Mouse (Mus musculus): ENCODE results near the gene Itih1. TPM values are rescaled to one million over a fixed set of nuclear protein-coding genes. Genes with fewer than 3 reads are reported as not detected.

Gene Itih1
- total and polyA plus RNA-seq, 3 experiments = 0.37 to 2.2 TPM; not detected in 1

DNA sequence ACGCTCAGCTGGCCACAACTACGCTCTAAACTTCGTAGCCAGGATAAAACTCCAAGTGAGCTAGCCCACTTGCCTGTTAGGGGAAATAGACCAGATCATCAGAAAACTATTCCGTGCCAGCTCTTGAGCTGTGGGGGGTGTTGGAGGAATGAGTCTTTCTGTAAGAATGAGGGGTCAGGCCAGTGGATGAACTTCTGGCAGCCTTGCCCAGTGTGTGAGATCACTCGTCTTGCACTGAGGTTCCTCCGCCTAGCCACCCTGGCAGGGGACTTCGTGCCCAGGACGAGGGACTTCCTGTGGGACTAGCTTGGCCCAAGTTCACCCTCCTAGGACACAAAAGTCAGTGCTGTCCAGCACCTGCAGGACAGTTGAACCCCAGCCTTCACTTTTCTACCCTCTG lies 38.8 kb downstream of the Itih1 start:
- DNase-seq = no peak

GRCm38 (mm10) chr14:30903036-30903435 lies 40.1 kb downstream of the Itih1 start:
- DNase-seq = no peak

- DNase-seq = no peak
These were observed 40.5 kb downstream of the Itih1 start for GRCm38 (mm10) chr14:30902628-30903027.

- DNase-seq = no peak
These were observed 43.1 kb downstream of the Itih1 start for GRCm38 (mm10) chr14:30899972-30900371.

GRCm38 (mm10) chr14:30888271-30888732 lies 54.8 kb downstream of the Itih1 start:
- DNase-seq = peak; percentile 81

DNA sequence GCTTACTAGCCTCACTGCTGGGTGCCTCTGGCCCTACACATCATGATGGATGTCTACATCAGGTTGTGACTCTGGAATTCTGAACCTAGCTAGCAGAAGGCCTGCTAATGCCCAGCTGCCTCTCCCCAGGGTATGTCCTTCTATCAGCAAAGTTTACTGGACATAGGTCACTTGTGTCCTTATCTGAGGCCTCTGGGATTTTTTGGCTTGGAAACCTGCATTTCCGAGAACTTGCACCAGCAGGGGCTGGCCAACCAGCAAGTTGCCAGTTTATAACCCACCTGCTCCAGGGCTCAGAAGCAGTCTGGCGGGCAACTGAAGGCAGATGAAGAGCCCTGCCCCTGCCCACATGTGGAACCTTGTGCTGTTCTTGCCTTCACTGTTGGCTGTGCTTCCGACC lies 56.9 kb downstream of the Itih1 start, which contains the start of gene Itih4:
Gene Itih4 (plus strand): TSS at position 273 of the 400 bp plus-strand sequence.
- no peak for DNase-seq

GRCm38 (mm10) chr14:30885298-30885697 lies 57.8 kb downstream of the Itih1 start:
- DNase-seq = no peak

DNA sequence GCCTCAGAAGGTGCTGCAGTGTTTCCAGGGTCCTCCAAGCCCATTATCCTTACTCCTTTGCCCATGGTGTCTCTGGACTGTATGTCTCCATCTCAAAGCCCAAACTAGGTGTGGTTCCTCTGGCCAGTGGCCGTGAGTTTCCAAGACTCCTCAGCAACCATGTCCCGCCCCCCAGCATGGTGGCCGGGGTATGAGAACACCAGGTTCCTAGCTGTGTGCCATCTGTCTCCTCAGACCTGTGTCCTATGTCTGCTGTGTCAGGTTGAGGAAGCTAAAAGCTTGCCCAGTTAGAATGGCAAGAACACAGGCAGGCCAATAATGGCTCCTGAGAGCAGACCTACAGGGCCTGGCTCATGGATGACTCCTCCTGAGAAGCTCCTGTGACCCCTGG lies 61.4 kb downstream of the Itih1 start:
- no peak for DNase-seq

- peak; percentile 63 for DNase-seq
These were observed 62.0 kb downstream of the Itih1 start for GRCm38 (mm10) chr14:30880811-30881717.

DNA sequence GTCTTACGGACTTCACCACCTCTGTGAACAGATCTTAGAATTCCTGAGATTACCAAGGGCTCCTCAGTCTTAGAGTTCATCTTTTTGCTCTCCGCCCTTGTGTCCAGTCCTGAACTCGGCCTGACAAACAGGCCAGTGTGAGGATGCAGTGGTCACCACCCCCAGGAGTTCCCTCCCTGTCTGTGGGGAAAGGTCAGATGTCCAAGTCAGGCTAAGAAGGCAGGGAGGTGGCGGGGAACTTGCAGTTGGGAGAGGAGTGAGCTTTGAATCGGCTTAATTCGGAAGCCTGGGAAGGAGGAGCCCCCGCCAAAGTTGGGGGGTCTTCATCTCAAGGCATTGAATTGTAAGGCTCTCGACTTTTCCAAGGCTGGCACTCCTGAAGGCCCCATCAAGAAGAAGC lies 62.8 kb downstream of the Itih1 start:
- DNase-seq = no peak

DNA sequence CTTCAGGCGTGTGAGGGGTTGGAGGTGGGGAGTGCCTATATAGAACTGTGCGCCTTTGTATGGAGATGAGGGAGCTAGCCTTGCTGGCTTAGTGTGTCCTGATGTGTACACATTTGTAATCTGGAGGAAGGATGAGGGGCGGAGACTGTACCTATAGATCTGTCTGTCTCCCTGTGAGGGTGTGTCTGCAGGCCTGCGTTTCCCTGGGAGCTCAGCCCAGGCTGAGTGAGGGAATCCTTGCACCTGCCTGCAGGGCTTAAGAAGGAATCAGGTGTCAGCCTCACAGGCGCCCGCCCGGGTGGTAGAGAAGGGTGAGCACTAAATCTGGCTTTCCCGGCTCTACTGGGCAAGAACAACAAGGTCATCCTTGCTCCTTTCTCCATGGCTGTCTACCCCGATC lies 63.3 kb downstream of the Itih1 start:
- no peak for DNase-seq

Other genes starting within 250 kb of the Itih1 start
- gene Sfmbt1, start 228.4 kb downstream of the Itih1 start, total RNA-seq (2021) = 10 to 100 TPM; 20.9 to 27.0 TPM
- gene Sfmbt1, start 228.4 kb downstream of the Itih1 start, polyA plus RNA-seq (2012; rRNA removed) = 0.66 and 0.81 TPM in 2 replicates
- gene Tmem110, start 117.7 kb downstream of the Itih1 start, total RNA-seq (2021) = 10 to 100 TPM; 16.0 to 24.6 TPM
- gene Tmem110, start 117.7 kb downstream of the Itih1 start, polyA plus RNA-seq (2012; rRNA removed) = 21.6 and 22.1 TPM in 2 replicates
- gene Mustn1, start 64.1 kb downstream of the Itih1 start, total RNA-seq (2021) = 1 to 10 TPM; 1.8 to 5.3 TPM
- 3.6 and 3.8 TPM in 2 replicates for gene Mustn1, start 64.1 kb downstream of the Itih1 start, polyA plus RNA-seq (2012; rRNA removed)
- 10 to 100 TPM in 1 of 2 experiments, 1 to 10 TPM in 1; 6.2 to 12.7 TPM for gene Itih4, start 56.8 kb downstream of the Itih1 start, total RNA-seq (2021)
- 0.64 and 0.88 TPM in 2 replicates for gene Itih4, start 56.8 kb downstream of the Itih1 start, polyA plus RNA-seq (2012; rRNA removed)
- 1 to 10 TPM in 1 of 2 experiments, under 1 TPM in 1; 0.97 to 2.5 TPM for gene Itih3, start 19.5 kb downstream of the Itih1 start, total RNA-seq (2021)
- 0.18 and 0.19 TPM in 2 replicates for gene Itih3, start 19.5 kb downstream of the Itih1 start, polyA plus RNA-seq (2012; rRNA removed)
- 10 to 100 TPM; 10.2 to 13.3 TPM for gene Nek4, start 8.1 kb upstream of the Itih1 start, total RNA-seq (2021)
- gene Nek4, start 8.1 kb upstream of the Itih1 start, polyA plus RNA-seq (2012; rRNA removed) = 5.2 and 5.5 TPM in 2 replicates
- gene Glt8d1, start 58.1 kb upstream of the Itih1 start, total RNA-seq (2021) = 10 to 100 TPM; 40.9 to 50.7 TPM
- 17.7 and 23.3 TPM in 2 replicates for gene Glt8d1, start 58.1 kb upstream of the Itih1 start, polyA plus RNA-seq (2012; rRNA removed)
- gene Spcs1, start 58.4 kb upstream of the Itih1 start, total RNA-seq (2021) = 100 to 1,000 TPM; 234 to 254 TPM
- 60.5 and 69.4 TPM in 2 replicates for gene Spcs1, start 58.4 kb upstream of the Itih1 start, polyA plus RNA-seq (2012; rRNA removed)
- gene Pbrm1, start 75.8 kb upstream of the Itih1 start, total RNA-seq (2021) = 10 to 100 TPM; 45.7 to 48.9 TPM
- 9.3 and 9.7 TPM in 2 replicates for gene Pbrm1, start 75.8 kb upstream of the Itih1 start, polyA plus RNA-seq (2012; rRNA removed)
- 100 to 1,000 TPM in 1 of 2 experiments, 10 to 100 TPM in 1; 54.3 to 140 TPM for gene Gnl3, start 75.9 kb upstream of the Itih1 start, total RNA-seq (2021)
- 5.8 and 8.3 TPM in 2 replicates for gene Gnl3, start 75.9 kb upstream of the Itih1 start, polyA plus RNA-seq (2012; rRNA removed)
- 10 to 100 TPM; 71.2 to 84.4 TPM for gene Smim4, start 185.7 kb upstream of the Itih1 start, total RNA-seq (2021)
- 133 TPM in 2 replicates for gene Smim4, start 185.7 kb upstream of the Itih1 start, polyA plus RNA-seq (2012; rRNA removed)
- 10 to 100 TPM; 22.5 to 33.3 TPM for gene Nt5dc2, start 187.8 kb upstream of the Itih1 start, total RNA-seq (2021)
- gene Nt5dc2, start 187.8 kb upstream of the Itih1 start, polyA plus RNA-seq (2012; rRNA removed) = 107 and 124 TPM in 2 replicates
- 10 to 100 TPM; 55.8 to 67.6 TPM for gene Stab1, start 225.4 kb upstream of the Itih1 start, total RNA-seq (2021)
- gene Stab1, start 225.4 kb upstream of the Itih1 start, polyA plus RNA-seq (2012; rRNA removed) = 80.5 and 82.1 TPM in 2 replicates